Mouse (Mus musculus) stomach, postnatal 0 days (tissue): ENCODE results near the gene Ass1. TPM values are rescaled to one million over a fixed set of nuclear protein-coding genes. Genes with fewer than 3 reads are reported as not detected.

ENCODE experiments used
- ATAC-seq: fragments of 200-750 bp; cut with Nextera tagmentation; 2 replicates; pipeline ENCODE4 v1.8.0; 2017; ENCODE audit not compliant: low FRiP score, low TSS enrichment
- DNase-seq: peaks from one replicate; pipeline ENCODE4 v3.0.0-alpha.2; 2016; ENCODE audit warnings: low spot score
- H3K27ac ChIP-seq: fragments of 300-500 bp; sonication (generic); replicated peaks from 2 replicates; pipeline ENCODE4 v1.5.1; 2014; ENCODE audit warnings: mild to moderate bottlenecking, control low read depth
- H3K27me3 ChIP-seq: fragments of 300-500 bp; sonication (generic); 2 replicates; pipeline ENCODE4 v1.6.1; 2014; ENCODE audit warnings: low read length; ENCODE audit not compliant: control insufficient read depth, insufficient read depth
- H3K36me3 ChIP-seq: fragments of 300-500 bp; sonication (generic); 2 replicates; pipeline ENCODE4 v1.6.1; 2014; ENCODE audit warnings: low read length, mixed read lengths; ENCODE audit not compliant: control insufficient read depth, insufficient read depth
- H3K4me1 ChIP-seq: fragments of 300-500 bp; sonication (generic); replicated peaks from 2 replicates; pipeline ENCODE4 v1.6.1; 2014; ENCODE audit warnings: antibody characterized with exemption; ENCODE audit not compliant: control insufficient read depth, insufficient read depth
- H3K4me2 ChIP-seq: fragments of 300-500 bp; sonication (generic); replicated peaks from 2 replicates; pipeline ENCODE4 v1.6.1; 2014; ENCODE audit warnings: low read depth, mild to moderate bottlenecking, control low read depth, moderate library complexity
- H3K4me3 ChIP-seq: fragments of 300-500 bp; sonication (generic); 2 replicates; pipeline ENCODE4 v1.5.1; 2014; ENCODE audit warnings: low read depth, low read length, control low read depth
- H3K9ac ChIP-seq: fragments of 300-500 bp; sonication (generic); 2 replicates; pipeline ENCODE4 v1.6.1; 2014; ENCODE audit warnings: mild to moderate bottlenecking, low read length, control low read depth, mixed read lengths
- H3K9me3 ChIP-seq: fragments of 300-500 bp; sonication (generic); 2 replicates; pipeline ENCODE4 v1.6.1; 2016; ENCODE audit warnings: low read length; ENCODE audit not compliant: control insufficient read depth
- CTCF ChIP-seq: IDR thresholded peaks from 2 replicates; pipeline ENCODE4 v1.5.1; 2016; ENCODE audit warnings: antibody characterized with exemption, low read depth, mild to moderate bottlenecking, moderate library complexity
- EP300 ChIP-seq: optimal IDR thresholded peaks from 2 replicates; pipeline ENCODE3; 2016; ENCODE audit warnings: antibody characterized with exemption
- WGBS: fragments of 180-500 bp; shearing (Covaris S2); extraction: QIAGEN DNeasy Blood & Tissue Kit; methylation state at CpG from one replicate; pipeline ENCODE4 v1.1.7; 2014; 5-methylcytosine and 5-hydroxymethylcytosine counted together
- polyA plus RNA-seq: library from polyadenylated mRNA; unstranded; fragments of >200 nt; fragmentation: Nextera tagmentation; extraction: Ambion mirVana; gene quantifications from 2 replicates; pipeline ENCODE4 v1.2.1, GENCODE M21; 2015

Ass1 gene
- polyA plus RNA-seq, 1 experiment from 2014 or later = 34.3 TPM

- WGBS = 60% methylated on average over 6 of the region's 6 CpGs
- ATAC-seq (no peak), DNase-seq (no peak)
- Histone ChIP-seq H3K36me3 (0 out of 2 replicates have a peak, but pooled peaks cover 3% of the 10 kb centered on the region), H3K9ac (no peak overlapping the region), H3K27ac (no peak overlapping the region), H3K4me3 (no peak overlapping the region), H3K4me2 (no peak overlapping the region), H3K4me1 (no peaks in the 10 kb centered on the region), H3K9me3 (no peaks in the 10 kb centered on the region), H3K27me3 (no peaks in the 10 kb centered on the region)
- TF ChIP-seq CTCF = no peak
- TF ChIP-seq EP300 = no peak
These were observed 41.3 kb downstream of the Ass1 start for GRCm38 (mm10) chr2:31511316-31511715.

- TF ChIP-seq CTCF (no peak), EP300 (no peak)
- no peak overlapping the region for H3K27ac ChIP-seq
- 0 out of 2 replicates have a peak, but pooled peaks cover 3% of the 10 kb centered on the region for H3K36me3 ChIP-seq
- no peak for ATAC-seq
- 75% methylated on average over 12 of the region's 12 CpGs for WGBS
- no peak for DNase-seq
- H3K4me1 ChIP-seq = no peaks in the 10 kb centered on the region
- no peak overlapping the region for H3K4me2 ChIP-seq
- no peak overlapping the region for H3K9ac ChIP-seq
- H3K9me3 ChIP-seq = no peaks in the 10 kb centered on the region
- H3K27me3 ChIP-seq = no peaks in the 10 kb centered on the region
- H3K4me3 ChIP-seq = no peak overlapping the region
These were observed 46.5 kb downstream of the Ass1 start for GRCm38 (mm10) chr2:31516557-31516956.

GRCm38 (mm10) chr2:31521800-31522335 is 51.9 kb downstream of the Ass1 start:
- no peaks in the 10 kb centered on the region for H3K36me3 ChIP-seq
- 81% methylated on average over 16 of the region's 16 CpGs for WGBS
- H3K9ac ChIP-seq = no peak overlapping the region
- DNase-seq (no peak), ATAC-seq (no peak)
- TF ChIP-seq CTCF (no peak), EP300 (no peak)
- no peaks in the 10 kb centered on the region for H3K4me1 ChIP-seq
- no peak overlapping the region for H3K27ac ChIP-seq
- no peaks in the 10 kb centered on the region for H3K9me3 ChIP-seq
- H3K27me3 ChIP-seq = no peaks in the 10 kb centered on the region
- no peak overlapping the region for H3K4me2 ChIP-seq
- no peak overlapping the region for H3K4me3 ChIP-seq

- Histone ChIP-seq H3K27me3 (no peaks in the 10 kb centered on the region), H3K27ac (no peak overlapping the region), H3K4me1 (no peaks in the 10 kb centered on the region), H3K9me3 (no peaks in the 10 kb centered on the region), H3K36me3 (no peaks in the 10 kb centered on the region), H3K4me3 (no peak overlapping the region), H3K4me2 (no peak overlapping the region), H3K9ac (no peak overlapping the region)
- WGBS = 63% methylated on average over 5 of the region's 5 CpGs
- TF ChIP-seq EP300 = no peak
- TF ChIP-seq CTCF = no peak
- ATAC-seq (no peak), DNase-seq (no peak)
These were observed 54.6 kb downstream of the Ass1 start for GRCm38 (mm10) chr2:31524641-31525040.

GRCm38 (mm10) chr2:31525778-31526177 is 55.8 kb downstream of the Ass1 start:
- H3K4me2 ChIP-seq = no peak overlapping the region
- ATAC-seq = no peak

GRCm38 (mm10) chr2:31530201-31530600 is 60.2 kb downstream of the Ass1 start:
- WGBS = 54% methylated on average over 5 of the region's 5 CpGs
- Histone ChIP-seq H3K4me2 (no peak overlapping the region), H3K9me3 (no peaks in the 10 kb centered on the region), H3K27ac (no peak overlapping the region), H3K9ac (no peak overlapping the region), H3K4me1 (no peaks in the 10 kb centered on the region), H3K27me3 (no peaks in the 10 kb centered on the region), H3K4me3 (no peak overlapping the region), H3K36me3 (no peaks in the 10 kb centered on the region)
- TF ChIP-seq EP300 (no peak), CTCF (no peak)
- ATAC-seq (no peak), DNase-seq (no peak)

More at GRCm38 (mm10) chr2:31525778-31526177, 55.8 kb downstream of the Ass1 start:
- H3K27me3 ChIP-seq = no peaks in the 10 kb centered on the region
- no peaks in the 10 kb centered on the region for H3K36me3 ChIP-seq
- no peak overlapping the region for H3K9ac ChIP-seq
- WGBS = 32% methylated on average over 10 of the region's 10 CpGs
- TF ChIP-seq CTCF (no peak), EP300 (no peak)
- H3K4me3 ChIP-seq = no peak overlapping the region
- no peak overlapping the region for H3K27ac ChIP-seq
- H3K9me3 ChIP-seq = no peaks in the 10 kb centered on the region
- no peak for DNase-seq
- no peaks in the 10 kb centered on the region for H3K4me1 ChIP-seq
